Mouse (Mus musculus): ENCODE data around the gene Atp6v0e2.

The Atp6v0e2 gene

GRCm38 (mm10) chr6:48573981-48574380 is 36.6 kb downstream of the Atp6v0e2 start:
- no peak for DNase-seq (ENCODE audit: low spot score in 2 of 2)

- no peak for DNase-seq (ENCODE audit: low spot score in 2 of 2)
Measured at GRCm38 (mm10) chr6:48578736-48579135, 41.3 kb downstream of the Atp6v0e2 start.

GRCm38 (mm10) chr6:48579215-48579648 is 41.8 kb downstream of the Atp6v0e2 start:
- DNase-seq (ENCODE audit: low spot score in 2 of 2), result no peak

- no peak for DNase-seq (ENCODE audit: low spot score in 2 of 2)
Measured at GRCm38 (mm10) chr6:48581257-48581656, 43.8 kb downstream of the Atp6v0e2 start.

GRCm38 (mm10) chr6:48582037-48582436 is 44.6 kb downstream of the Atp6v0e2 start:
- no peak for DNase-seq (ENCODE audit: low spot score in 2 of 2)

GRCm38 (mm10) chr6:48589194-48589750 is 51.9 kb downstream of the Atp6v0e2 start, which contains the start of gene Gm45021:
TSS of gene Gm45021 (plus strand) at chr6:48589610.
- DNase-seq (ENCODE audit: low spot score in 2 of 2), result no peak
